Mouse (Mus musculus) retina, adult 2 months (tissue): Measurements from ENCODE around the gene Zgrf1.

Experiments used
- DNase-seq: peaks from one replicate; pipeline ENCODE4 v3.0.0-alpha.2; 2012; ENCODE audit warnings: low read depth, low spot score

The Zgrf1 gene

GRCm38 (mm10) chr3:127558201-127558600, 4.9 kb downstream of the Zgrf1 start:
- no peak for DNase-seq

GRCm38 (mm10) chr3:127562974-127563373, 9.7 kb downstream of the Zgrf1 start:
- no peak for DNase-seq

- DNase-seq = no peak
Measured at GRCm38 (mm10) chr3:127565129-127565528, 11.8 kb downstream of the Zgrf1 start.

- peak; percentile 36 for DNase-seq
Measured at GRCm38 (mm10) chr3:127572557-127572956, 19.3 kb downstream of the Zgrf1 start.

- DNase-seq = no peak
Measured at GRCm38 (mm10) chr3:127597136-127597535, 43.8 kb downstream of the Zgrf1 start.

- DNase-seq = no peak
Measured at GRCm38 (mm10) chr3:127608109-127608508, 54.8 kb downstream of the Zgrf1 start.

- no peak for DNase-seq
Measured at GRCm38 (mm10) chr3:127625296-127625695, 72.0 kb downstream of the Zgrf1 start.

GRCm38 (mm10) chr3:127625701-127626399, 72.6 kb downstream of the Zgrf1 start:
- DNase-seq = no peak

GRCm38 (mm10) chr3:127626524-127626923, 73.2 kb downstream of the Zgrf1 start:
- DNase-seq = no peak

- no peak for DNase-seq
Measured at GRCm38 (mm10) chr3:127627151-127627955, 74.1 kb downstream of the Zgrf1 start.

GRCm38 (mm10) chr3:127627956-127628310, 74.6 kb downstream of the Zgrf1 start:
- DNase-seq = no peak

GRCm38 (mm10) chr3:127628311-127629184, 75.3 kb downstream of the Zgrf1 start:
- DNase-seq = no peak

- DNase-seq = no peak
Measured at GRCm38 (mm10) chr3:127630190-127630589, 76.9 kb downstream of the Zgrf1 start.

GRCm38 (mm10) chr3:127630735-127631372, 77.6 kb downstream of the Zgrf1 start:
- no peak for DNase-seq

- DNase-seq = no peak
Measured at GRCm38 (mm10) chr3:127631582-127631981, 78.3 kb downstream of the Zgrf1 start.

GRCm38 (mm10) chr3:127632531-127632930, 79.2 kb downstream of the Zgrf1 start:
- DNase-seq = no peak

- DNase-seq = no peak
Measured at GRCm38 (mm10) chr3:127633080-127634032, 80.1 kb downstream of the Zgrf1 start, which contains the start of gene Neurog2. Neurog2 (plus strand) TSS chr3:127633135.

- no peak for DNase-seq
Measured at GRCm38 (mm10) chr3:127634101-127634983, 81.1 kb downstream of the Zgrf1 start.

GRCm38 (mm10) chr3:127634984-127635349, 81.7 kb downstream of the Zgrf1 start:
- no peak for DNase-seq
